Mouse (Mus musculus): ENCODE data around the gene Gtf2a1. TPM values are rescaled to one million over a fixed set of nuclear protein-coding genes. Genes with fewer than 3 reads are reported as not detected.
"Not testable (repeated sequence)": the region's sequence is repeated elsewhere in the genome, so short reads cannot be mapped to it uniquely, and the experiment has no call there.

Gene Gtf2a1
- polyA plus RNA-seq, 1 experiment from 2014 or later: 45.5 TPM

DNA sequence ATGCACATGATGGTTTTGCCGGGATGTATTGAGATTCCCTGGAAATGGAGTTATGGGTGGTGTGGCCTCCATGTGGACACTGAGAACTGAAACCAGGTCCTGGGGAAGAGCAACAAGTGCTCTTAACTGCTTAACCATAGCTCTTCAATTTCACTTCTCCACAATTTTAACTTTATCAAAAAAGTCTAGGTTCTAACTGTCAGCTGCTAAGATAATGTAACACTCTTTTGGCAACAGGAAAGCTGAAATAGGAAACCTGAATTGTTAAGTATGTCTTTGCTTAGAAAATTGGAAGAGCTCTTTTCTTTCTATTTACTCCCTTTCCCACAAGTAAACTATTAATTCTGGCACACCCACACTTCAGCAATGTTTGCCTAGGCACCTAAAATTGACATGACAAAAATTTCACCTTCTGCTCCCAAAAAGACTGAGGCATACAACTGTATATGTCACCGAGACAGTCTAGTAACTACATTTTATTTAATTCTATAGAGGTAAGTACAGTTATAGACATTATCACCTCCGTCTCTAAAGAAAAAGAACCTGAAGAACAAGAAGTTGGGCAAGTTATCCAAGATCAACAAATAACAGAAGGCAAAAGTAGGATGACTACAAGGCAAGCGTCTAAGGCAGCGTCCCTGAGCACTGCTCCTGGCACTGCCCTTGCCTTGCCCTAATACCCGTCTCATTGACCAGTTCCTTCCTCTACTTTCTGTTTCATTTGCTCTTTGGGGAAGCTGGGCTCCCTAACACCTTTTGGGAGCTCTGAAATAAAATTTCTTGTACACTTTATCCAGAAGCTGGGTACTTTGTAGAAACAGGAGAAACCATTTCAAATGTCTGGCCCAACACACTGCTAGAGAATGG is 8.8 kb downstream of the Gtf2a1 start:
- Histone ChIP-seq H3K36me3 (peaks cover 49% of the 10 kb centered on the region), H3K27me3 (replicated peaks) (no peaks in the 10 kb centered on the region), H3K4me3 (no peak overlapping the region), H3K4me1 (replicated peaks) (peaks cover 15% of the 10 kb centered on the region), H3K27ac (ENCODE audit: poor library complexity, severe bottlenecking) (no peak overlapping the region), H3K4me2 (no peak overlapping the region), H3K9me3 (replicated peaks) (0 out of 2 replicates have a peak, but pooled peaks cover 2% of the 10 kb centered on the region), H3K9ac (no peak overlapping the region)
- no peak for ATAC-seq (ENCODE audit: insufficient number of reproducible peaks, low FRiP score)
- WGBS: 91% methylated on average over 6 of the region's 6 CpGs

DNA sequence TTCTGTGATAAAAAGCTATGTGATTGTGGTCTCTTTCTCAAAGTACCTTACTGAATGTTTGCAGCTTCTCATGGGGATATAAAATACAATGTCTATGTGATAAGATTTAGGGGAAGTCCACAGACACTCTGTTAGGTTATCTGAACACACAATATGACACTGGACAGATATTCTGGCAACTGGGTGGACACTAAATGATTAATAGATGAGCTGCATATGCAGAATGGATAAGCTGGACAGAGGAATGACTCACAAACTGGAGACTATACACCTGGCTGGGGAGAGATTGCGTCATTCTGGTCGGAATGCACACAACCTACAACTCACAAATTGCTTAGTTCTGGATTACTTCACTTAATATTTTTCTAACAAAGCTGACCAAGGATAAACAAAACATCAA is 10.6 kb downstream of the Gtf2a1 start:
- Histone ChIP-seq H3K4me2 (no peak overlapping the region), H3K27me3 (replicated peaks) (no peaks in the 10 kb centered on the region), H3K9me3 (replicated peaks) (no peaks in the 10 kb centered on the region), H3K9ac (no peak overlapping the region), H3K27ac (ENCODE audit: poor library complexity, severe bottlenecking) (no peak overlapping the region), H3K36me3 (peaks cover 47% of the 10 kb centered on the region), H3K4me1 (replicated peaks) (peaks cover 15% of the 10 kb centered on the region), H3K4me3 (no peak overlapping the region)
- ATAC-seq (ENCODE audit: insufficient number of reproducible peaks, low FRiP score): no peak
- WGBS: 94% methylated on average over 2 of the region's 2 CpGs

DNA sequence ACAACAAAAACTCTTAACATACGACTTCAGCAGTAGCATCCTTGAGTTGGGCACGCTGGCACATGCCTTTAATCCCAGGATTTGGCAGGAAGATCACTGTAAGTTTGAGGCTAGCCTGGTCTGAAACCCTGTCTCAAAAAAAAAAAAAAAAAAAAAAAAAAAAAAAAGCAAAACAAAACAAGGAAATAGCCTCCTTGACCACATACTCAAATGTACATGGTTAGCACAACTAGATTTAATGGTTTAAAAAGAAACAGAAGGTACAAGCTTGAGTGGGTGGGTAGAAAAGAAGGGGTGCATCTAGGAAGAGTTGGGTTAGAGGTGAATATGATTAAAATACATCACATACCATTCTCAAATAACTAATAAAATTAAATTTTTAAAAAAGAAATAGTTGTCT is 18.6 kb downstream of the Gtf2a1 start:
- Histone ChIP-seq H3K9me3 (replicated peaks) (no peaks in the 10 kb centered on the region), H3K27me3 (replicated peaks) (no peaks in the 10 kb centered on the region), H3K27ac (ENCODE audit: poor library complexity, severe bottlenecking) (no peak overlapping the region), H3K4me3 (no peak overlapping the region), H3K4me1 (replicated peaks) (no peaks in the 10 kb centered on the region), H3K4me2 (no peak overlapping the region), H3K36me3 (peaks cover 73% of the 10 kb centered on the region), H3K9ac (no peak overlapping the region)
- 92% methylated on average over 2 of the region's 2 CpGs for WGBS
- ATAC-seq (ENCODE audit: insufficient number of reproducible peaks, low FRiP score): no peak

DNA sequence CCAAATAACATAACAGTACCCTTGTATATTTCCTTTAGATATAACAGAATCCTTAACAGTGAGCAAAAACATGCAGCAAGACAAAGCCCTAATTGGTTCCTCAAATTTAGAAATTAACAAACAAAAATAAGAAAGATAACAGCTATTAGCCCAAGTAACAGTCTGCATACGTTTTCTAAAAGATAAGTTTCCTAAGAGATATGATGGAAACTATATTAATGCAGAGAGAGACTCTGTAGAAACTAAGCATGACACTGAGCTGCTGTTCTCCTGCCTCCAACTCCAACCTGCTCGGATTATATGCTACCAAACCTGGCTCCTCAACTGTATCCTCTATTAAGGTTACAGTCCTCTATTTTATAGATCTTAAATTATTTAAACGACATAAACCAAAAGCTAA is 21.0 kb downstream of the Gtf2a1 start:
- Histone ChIP-seq H3K4me3 (no peak overlapping the region), H3K9me3 (replicated peaks) (no peaks in the 10 kb centered on the region), H3K4me2 (no peak overlapping the region), H3K4me1 (replicated peaks) (no peaks in the 10 kb centered on the region), H3K27me3 (replicated peaks) (no peaks in the 10 kb centered on the region), H3K9ac (no peak overlapping the region), H3K27ac (ENCODE audit: poor library complexity, severe bottlenecking) (no peak overlapping the region), H3K36me3 (peaks cover 75% of the 10 kb centered on the region)
- no peak for ATAC-seq (ENCODE audit: insufficient number of reproducible peaks, low FRiP score)
- 78% methylated on average over 3 of the region's 3 CpGs for WGBS

DNA sequence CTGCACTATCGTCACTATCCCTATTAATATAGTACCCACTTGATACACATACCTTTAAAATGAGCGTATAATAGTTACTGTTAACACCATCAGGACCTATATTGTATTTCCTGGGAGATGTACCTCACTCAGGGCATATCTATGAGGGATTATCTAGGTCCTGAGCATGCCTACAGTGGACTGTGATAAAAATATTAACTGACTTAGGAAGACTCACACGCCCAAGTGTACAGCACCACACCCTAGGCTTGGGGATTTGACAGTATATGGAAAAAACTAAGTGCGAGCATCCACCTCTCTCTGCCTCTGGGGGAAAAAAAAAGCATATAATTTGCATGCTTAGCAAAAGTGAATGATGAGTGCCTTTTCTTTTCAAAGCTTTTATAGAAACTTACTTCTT is 23.1 kb downstream of the Gtf2a1 start:
- Histone ChIP-seq H3K9ac (no peak overlapping the region), H3K4me3 (no peak overlapping the region), H3K9me3 (replicated peaks) (no peaks in the 10 kb centered on the region), H3K27me3 (replicated peaks) (no peaks in the 10 kb centered on the region), H3K4me2 (no peak overlapping the region), H3K27ac (ENCODE audit: poor library complexity, severe bottlenecking) (no peak overlapping the region), H3K4me1 (replicated peaks) (peaks cover 8% of the 10 kb centered on the region), H3K36me3 (peaks cover 74% of the 10 kb centered on the region)
- ATAC-seq (ENCODE audit: insufficient number of reproducible peaks, low FRiP score): no peak
- 89% methylated on average over 4 of the region's 4 CpGs for WGBS

DNA sequence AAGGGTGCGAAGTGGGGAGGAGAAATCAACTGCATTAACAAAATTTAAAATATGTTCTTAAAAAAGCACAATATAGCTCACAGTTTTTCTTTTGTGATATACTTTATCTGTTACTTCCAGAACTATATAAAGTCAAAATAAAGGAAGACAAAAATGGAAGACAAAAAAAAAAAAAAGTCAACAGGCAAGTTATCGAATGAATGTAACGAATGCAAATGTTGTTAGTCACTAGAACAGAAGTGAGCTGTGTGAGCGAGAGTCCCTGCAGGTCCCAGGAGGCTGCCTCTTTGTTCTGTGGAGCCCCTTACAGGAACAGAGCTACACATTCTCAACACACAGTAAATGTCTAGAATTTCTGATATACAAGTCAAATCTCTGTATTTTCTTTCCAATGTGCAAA is 32.1 kb downstream of the Gtf2a1 start:
- H3K4me2 ChIP-seq; H3K27me3 ChIP-seq (replicated peaks); ATAC-seq (ENCODE audit: insufficient number of reproducible peaks, low FRiP score); H3K9me3 ChIP-seq (replicated peaks); H3K9ac ChIP-seq; H3K4me3 ChIP-seq; H3K27ac ChIP-seq (ENCODE audit: poor library complexity, severe bottlenecking); H3K4me1 ChIP-seq (replicated peaks): not testable (repeated sequence)
- WGBS: 91% methylated on average over 4 of the region's 4 CpGs
- peaks cover 32% of the 10 kb centered on the region for H3K36me3 ChIP-seq

DNA sequence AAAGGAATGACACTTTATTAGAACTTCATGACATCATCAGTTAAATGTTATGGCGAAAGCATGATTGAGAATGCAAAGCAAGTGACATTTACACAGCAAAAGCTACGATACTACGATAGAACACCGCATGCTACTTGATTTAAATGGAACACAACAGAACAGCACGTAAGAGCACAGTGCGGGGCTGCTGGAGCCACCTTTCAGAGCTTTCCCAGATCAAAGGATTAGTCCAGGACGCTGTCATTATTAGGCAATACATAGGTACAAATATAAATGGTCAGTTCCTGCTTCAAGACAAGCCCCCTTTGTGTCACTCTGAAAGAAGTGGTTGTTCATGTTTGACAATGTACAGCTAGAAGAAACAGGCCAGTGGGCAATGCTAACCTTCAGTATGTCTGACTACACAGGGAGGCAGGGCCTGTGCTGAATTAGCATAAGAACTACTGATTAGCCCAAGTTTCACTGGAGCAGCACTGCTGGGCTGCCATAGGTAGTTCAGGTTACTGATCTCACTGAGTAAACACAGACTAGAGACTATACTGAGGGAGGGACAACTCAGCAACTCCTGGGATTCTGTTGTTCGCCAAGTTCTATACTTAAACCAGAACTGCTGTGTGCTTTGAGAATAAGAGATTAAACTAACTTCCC is 32.8 kb downstream of the Gtf2a1 start:
- ATAC-seq (ENCODE audit: insufficient number of reproducible peaks, low FRiP score): not testable (repeated sequence)

DNA sequence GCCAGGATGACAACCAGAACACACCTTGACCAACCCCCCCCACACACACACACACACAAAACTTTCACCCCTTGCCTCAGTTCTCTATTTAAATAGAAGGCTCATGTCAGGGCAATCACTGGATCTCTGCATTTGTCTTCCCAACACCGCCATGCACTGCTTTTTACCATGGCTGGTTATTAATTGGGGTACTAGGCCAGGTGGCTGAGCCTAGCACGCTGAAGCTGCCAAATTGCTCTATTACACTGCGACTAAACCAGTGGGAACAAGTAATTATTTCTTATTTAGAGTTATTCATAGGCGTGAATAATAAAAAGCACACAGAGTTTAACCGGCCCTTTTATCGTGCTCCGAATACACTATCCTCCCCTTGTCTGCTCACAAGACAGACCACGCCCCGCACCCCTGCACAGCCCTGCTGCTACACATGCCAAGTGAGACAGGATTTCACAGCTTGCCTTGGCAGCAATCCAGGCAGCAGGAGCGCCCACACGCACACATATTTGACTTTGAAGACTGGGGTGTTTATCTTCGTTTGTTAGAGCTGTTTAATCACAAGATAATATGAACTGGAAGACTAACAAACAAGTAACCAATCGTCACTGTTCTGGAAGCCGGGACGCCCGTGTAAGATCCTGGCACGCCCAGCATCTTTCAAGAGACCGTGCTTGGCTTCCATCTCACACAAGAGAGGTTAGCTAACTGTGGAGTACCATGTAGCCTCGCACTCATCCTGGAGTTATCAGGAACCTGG is 38.3 kb downstream of the Gtf2a1 start:
- Histone ChIP-seq H3K27ac (ENCODE audit: poor library complexity, severe bottlenecking) (no peak overlapping the region), H3K27me3 (replicated peaks) (0 out of 2 replicates have a peak, but pooled peaks cover 4% of the 10 kb centered on the region), H3K36me3 (peaks cover 14% of the 10 kb centered on the region), H3K9ac (no peak overlapping the region), H3K4me1 (replicated peaks) (peaks cover 11% of the 10 kb centered on the region), H3K4me2 (peak overlapping the region; percentile 55), H3K9me3 (replicated peaks) (no peaks in the 10 kb centered on the region), H3K4me3 (0 out of 2 replicates have a peak overlapping the region, but pooled peaks have one; percentile 11)
- 35% methylated on average over 19 of the region's 19 CpGs for WGBS
- ATAC-seq (ENCODE audit: insufficient number of reproducible peaks, low FRiP score): peak; percentile 90

More for the DNA sequence above, 32.8 kb downstream of the Gtf2a1 start:
- not testable (repeated sequence) for H3K27ac ChIP-seq (ENCODE audit: poor library complexity, severe bottlenecking); H3K9me3 ChIP-seq (replicated peaks); H3K27me3 ChIP-seq (replicated peaks); H3K4me3 ChIP-seq; H3K4me2 ChIP-seq; H3K9ac ChIP-seq; H3K4me1 ChIP-seq (replicated peaks)
- 87% methylated on average over 8 of the region's 8 CpGs for WGBS
- peaks cover 26% of the 10 kb centered on the region for H3K36me3 ChIP-seq

DNA sequence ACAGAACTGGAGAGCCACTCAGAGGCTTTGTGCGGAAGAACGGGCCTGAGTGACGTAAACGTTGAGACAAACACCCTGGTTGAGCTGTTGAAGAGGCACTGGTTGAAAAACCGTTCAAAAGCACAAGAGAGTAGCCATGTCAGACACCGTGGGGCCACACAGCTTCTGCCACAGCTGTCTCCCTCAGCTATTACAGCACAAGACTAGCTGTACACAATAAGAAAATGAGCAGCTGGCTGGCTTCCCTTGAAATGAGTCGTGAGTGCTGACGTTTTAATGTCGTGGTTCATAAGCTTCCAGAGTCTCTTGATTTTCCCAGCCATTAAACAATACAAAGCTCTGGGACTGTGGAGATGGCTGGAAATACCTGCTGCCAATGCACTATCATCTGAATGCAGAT is 40.8 kb downstream of the Gtf2a1 start:
- no peak for ATAC-seq (ENCODE audit: insufficient number of reproducible peaks, low FRiP score)
- 83% methylated on average over 9 of the region's 9 CpGs for WGBS

DNA sequence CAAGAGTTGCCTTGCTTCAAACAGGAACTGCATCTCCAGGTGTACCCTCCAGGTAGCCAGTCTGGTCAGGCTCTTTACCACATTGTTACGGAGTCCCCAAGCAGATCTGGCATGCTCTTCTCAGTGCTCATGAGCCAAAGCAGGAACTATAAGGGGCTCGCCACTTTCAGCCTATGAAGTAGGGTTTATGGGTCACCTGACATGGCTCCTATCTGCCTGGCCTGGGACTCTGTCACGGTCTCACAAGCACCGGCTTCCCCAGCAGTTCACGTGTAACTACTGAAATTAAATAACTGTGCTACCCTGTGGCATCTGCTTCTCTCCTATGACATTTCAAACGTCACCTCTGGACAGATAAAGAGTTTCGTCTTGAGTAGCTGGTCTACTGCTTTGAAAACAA is 50.1 kb downstream of the Gtf2a1 start:
- Histone ChIP-seq H3K9ac (no peak overlapping the region), H3K4me3 (no peak overlapping the region), H3K27me3 (replicated peaks) (no peaks in the 10 kb centered on the region), H3K4me2 (no peak overlapping the region), H3K9me3 (replicated peaks) (0 out of 2 replicates have a peak, but pooled peaks cover 6% of the 10 kb centered on the region), H3K4me1 (replicated peaks) (no peaks in the 10 kb centered on the region), H3K27ac (ENCODE audit: poor library complexity, severe bottlenecking) (no peak overlapping the region), H3K36me3 (no peaks in the 10 kb centered on the region)
- 82% methylated on average over 7 of the region's 7 CpGs for WGBS
- no peak for ATAC-seq (ENCODE audit: insufficient number of reproducible peaks, low FRiP score)

More for the DNA sequence above, 40.8 kb downstream of the Gtf2a1 start:
- Histone ChIP-seq H3K9ac (no peak overlapping the region), H3K4me1 (replicated peaks) (peaks cover 11% of the 10 kb centered on the region), H3K9me3 (replicated peaks) (no peaks in the 10 kb centered on the region), H3K27ac (ENCODE audit: poor library complexity, severe bottlenecking) (no peak overlapping the region), H3K27me3 (replicated peaks) (0 out of 2 replicates have a peak, but pooled peaks cover 4% of the 10 kb centered on the region), H3K4me2 (no peak overlapping the region), H3K36me3 (peaks cover 8% of the 10 kb centered on the region), H3K4me3 (no peak overlapping the region)

DNA sequence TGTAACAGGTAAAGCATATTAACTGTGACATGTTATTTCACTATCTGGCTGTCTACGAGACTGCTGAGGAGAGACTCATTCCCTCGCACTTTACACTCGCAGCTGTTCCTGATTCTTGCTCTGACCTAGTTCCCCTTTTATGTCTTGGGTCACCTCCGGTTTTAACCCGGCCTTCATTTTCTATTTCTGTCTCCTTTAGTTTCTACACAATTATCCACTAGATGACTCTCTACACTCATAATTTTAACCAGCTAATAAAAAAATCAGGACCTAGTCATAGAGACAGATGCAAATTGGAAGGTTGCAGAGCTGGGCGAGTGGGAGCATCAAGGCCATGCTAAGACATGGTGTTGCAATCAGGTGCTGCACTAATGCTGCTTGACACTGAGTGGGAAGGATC is 55.8 kb downstream of the Gtf2a1 start:
- WGBS: 67% methylated on average over 6 of the region's 6 CpGs

More for the DNA sequence above, 55.8 kb downstream of the Gtf2a1 start:
- no peak overlapping the region for H3K4me2 ChIP-seq
- no peaks in the 10 kb centered on the region for H3K36me3 ChIP-seq
- H3K27ac ChIP-seq (ENCODE audit: poor library complexity, severe bottlenecking): no peak overlapping the region
- H3K4me3 ChIP-seq: no peak overlapping the region
- H3K27me3 ChIP-seq (replicated peaks): no peaks in the 10 kb centered on the region
- H3K4me1 ChIP-seq (replicated peaks): no peaks in the 10 kb centered on the region
- no peaks in the 10 kb centered on the region for H3K9me3 ChIP-seq (replicated peaks)
- H3K9ac ChIP-seq: no peak overlapping the region
- no peak for ATAC-seq (ENCODE audit: insufficient number of reproducible peaks, low FRiP score)

Data from heart, embryonic 12.5 days (tissue).